34 mouse cellular contexts compared by ENCODE assay signal in the genomic region with DNA sequence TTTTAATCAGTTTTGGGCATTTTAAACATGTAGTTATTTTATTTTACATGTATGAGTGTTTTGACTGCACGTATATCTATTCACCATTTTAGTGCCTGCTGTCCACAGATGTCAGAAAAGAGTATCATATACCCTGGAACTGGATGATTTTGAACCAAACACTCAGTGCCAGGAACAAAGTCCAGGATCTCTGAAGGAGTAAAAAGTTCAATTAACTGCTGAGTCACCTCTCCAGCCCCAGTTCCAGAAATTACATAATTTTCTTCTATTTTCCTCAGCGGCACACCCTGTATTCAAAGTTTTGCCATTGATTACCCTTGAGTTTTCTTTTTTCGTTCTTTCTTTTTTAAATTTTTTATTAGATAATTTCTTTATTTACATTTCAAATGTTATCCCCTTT. TPM values are rescaled to one million over a fixed set of nuclear protein-coding genes. Genes with fewer than 3 reads are reported as not detected.
"Had no signal": no experiment of that assay in that cellular context is flagged by ENCODE, and none has a peak within 500 bp of the region (broad histone marks: within the 10 kb centered on the region; RNA-seq: fewer than 3 reads in every experiment).

No protein-coding gene starts in this region.

- H3K27ac ChIP-seq: embryonic facial prominence, embryonic 10.5 days; embryonic facial prominence, embryonic 12.5 days; embryonic facial prominence, embryonic 13.5 days; embryonic facial prominence, embryonic 15.5 days; forebrain, embryonic 10.5 days; forebrain, embryonic 12.5 days; forebrain, embryonic 13.5 days; forebrain, embryonic 15.5 days; gastrocnemius, adult 2 months had no signal

- H3K9ac ChIP-seq: embryonic facial prominence, embryonic 12.5 days; embryonic facial prominence, embryonic 13.5 days; embryonic facial prominence, embryonic 15.5 days; forebrain, embryonic 12.5 days; forebrain, embryonic 13.5 days; forebrain, embryonic 15.5 days; forebrain, postnatal 0 days had no signal

- DNase-seq: cerebellum, adult 18-20 months; cerebellum, adult 2 months; cerebellum, adult 8-10 months; cerebellum, adult 9-10 months; cerebellum, adult 9-11 months; cerebellum, postnatal 10 days; cerebellum, postnatal 14 days; cerebellum, postnatal 25 days; cerebellum, postnatal 36 days; embryo, embryonic 11 days; forebrain, postnatal 0 days; gastrocnemius, adult 2 months; gastrocnemius, postnatal 10 days; gastrocnemius, postnatal 14 days; gastrocnemius, postnatal 25 days; gastrocnemius, postnatal 36 days; heart, adult 11 months had no signal

- H3K4me1 ChIP-seq: embryonic facial prominence, embryonic 10.5 days; embryonic facial prominence, embryonic 12.5 days; embryonic facial prominence, embryonic 13.5 days; embryonic facial prominence, embryonic 15.5 days; forebrain, embryonic 10.5 days; forebrain, embryonic 12.5 days; forebrain, embryonic 13.5 days; forebrain, embryonic 15.5 days had no signal

- H3K36me3 ChIP-seq: embryonic facial prominence, embryonic 10.5 days; embryonic facial prominence, embryonic 12.5 days; embryonic facial prominence, embryonic 13.5 days; embryonic facial prominence, embryonic 15.5 days; forebrain, embryonic 10.5 days; forebrain, embryonic 12.5 days; forebrain, embryonic 15.5 days had no signal

- H3K4me2 ChIP-seq: embryonic facial prominence, embryonic 12.5 days; embryonic facial prominence, embryonic 13.5 days; embryonic facial prominence, embryonic 15.5 days; forebrain, embryonic 12.5 days; forebrain, embryonic 13.5 days; forebrain, embryonic 15.5 days had no signal

- H3K4me3 ChIP-seq: embryonic facial prominence, embryonic 10.5 days; embryonic facial prominence, embryonic 12.5 days; embryonic facial prominence, embryonic 13.5 days; embryonic facial prominence, embryonic 15.5 days; erythroblast, embryonic 14.5 days; forebrain, embryonic 10.5 days; forebrain, embryonic 12.5 days; forebrain, embryonic 13.5 days; forebrain, embryonic 15.5 days; gastrocnemius, adult 2 months had no signal

- H3K27me3 ChIP-seq: embryonic facial prominence, embryonic 12.5 days; embryonic facial prominence, embryonic 13.5 days; embryonic facial prominence, embryonic 15.5 days; forebrain, embryonic 12.5 days; forebrain, embryonic 13.5 days; forebrain, embryonic 15.5 days had no signal

- H3K9me3 ChIP-seq: embryonic facial prominence, embryonic 10.5 days; embryonic facial prominence, embryonic 12.5 days; embryonic facial prominence, embryonic 13.5 days; embryonic facial prominence, embryonic 15.5 days; forebrain, embryonic 10.5 days; forebrain, embryonic 12.5 days; forebrain, embryonic 13.5 days; forebrain, embryonic 15.5 days had no signal

- ATAC-seq: forebrain, embryonic 13.5 days; forebrain, embryonic 14.5 days; forebrain, embryonic 15.5 days; forebrain, embryonic 16.5 days; forebrain, postnatal 0 days had no signal

RNA-seq across cellular contexts. Expression of gene Vmn2r24, which starts 8.6 kb away (rescaled TPM):
- polyA plus RNA-seq: cerebellum, adult 2 months; cortical plate, adult 2 months; embryonic facial prominence, embryonic 10.5 days; embryonic facial prominence, embryonic 11.5 days; embryonic facial prominence, embryonic 12.5 days; embryonic facial prominence, embryonic 13.5 days; embryonic facial prominence, embryonic 14.5 days; embryonic facial prominence, embryonic 15.5 days; erythroblast, embryonic 14.5 days; forebrain, embryonic 10.5 days; forebrain, embryonic 11.5 days; forebrain, embryonic 12.5 days; forebrain, embryonic 13.5 days; forebrain, embryonic 14.5 days; forebrain, embryonic 15.5 days; forebrain, embryonic 16.5 days; forebrain, postnatal 0 days; frontal cortex, adult 2 months; gonadal fat pad, adult 2 months had no signal
